Mouse (Mus musculus): Measurements from ENCODE around the gene Bmf.

The Bmf gene

GRCm38 (mm10) chr2:118543893-118544799 is 5.3 kb downstream of the Bmf start:
- DNase-seq: peak; percentile 69

DNA sequence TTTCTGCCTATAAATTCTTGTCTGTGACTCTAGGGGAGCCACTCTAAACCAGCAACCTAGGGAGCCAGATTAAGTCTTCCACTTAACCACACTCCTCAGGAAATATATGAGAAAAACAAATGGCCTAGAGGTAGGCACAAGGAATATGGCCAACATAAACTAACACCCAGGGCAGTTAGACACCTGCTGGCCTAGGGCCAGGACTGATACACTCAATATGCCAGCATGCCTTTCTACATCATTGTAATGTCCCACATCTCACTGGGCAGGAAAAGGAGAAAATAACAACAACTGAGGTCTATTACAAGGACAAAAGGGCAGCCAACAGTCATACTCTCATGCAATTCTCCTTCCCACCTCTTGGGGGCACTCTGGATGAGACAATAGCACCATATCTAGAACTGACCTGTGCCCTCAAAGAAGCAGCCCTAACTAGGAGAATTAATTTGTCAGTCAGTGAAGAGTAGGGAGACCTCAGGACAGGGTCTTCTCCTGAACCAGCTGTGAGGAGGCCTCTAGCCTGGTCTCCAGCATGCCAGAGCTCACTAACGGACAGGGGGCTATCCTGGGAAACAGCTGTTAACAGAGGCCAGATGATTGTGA is 6.4 kb downstream of the Bmf start:
- no peak for DNase-seq

GRCm38 (mm10) chr2:118541716-118542115 is 7.8 kb downstream of the Bmf start:
- no peak for DNase-seq

GRCm38 (mm10) chr2:118540691-118541117 is 8.8 kb downstream of the Bmf start:
- DNase-seq: no peak

DNA sequence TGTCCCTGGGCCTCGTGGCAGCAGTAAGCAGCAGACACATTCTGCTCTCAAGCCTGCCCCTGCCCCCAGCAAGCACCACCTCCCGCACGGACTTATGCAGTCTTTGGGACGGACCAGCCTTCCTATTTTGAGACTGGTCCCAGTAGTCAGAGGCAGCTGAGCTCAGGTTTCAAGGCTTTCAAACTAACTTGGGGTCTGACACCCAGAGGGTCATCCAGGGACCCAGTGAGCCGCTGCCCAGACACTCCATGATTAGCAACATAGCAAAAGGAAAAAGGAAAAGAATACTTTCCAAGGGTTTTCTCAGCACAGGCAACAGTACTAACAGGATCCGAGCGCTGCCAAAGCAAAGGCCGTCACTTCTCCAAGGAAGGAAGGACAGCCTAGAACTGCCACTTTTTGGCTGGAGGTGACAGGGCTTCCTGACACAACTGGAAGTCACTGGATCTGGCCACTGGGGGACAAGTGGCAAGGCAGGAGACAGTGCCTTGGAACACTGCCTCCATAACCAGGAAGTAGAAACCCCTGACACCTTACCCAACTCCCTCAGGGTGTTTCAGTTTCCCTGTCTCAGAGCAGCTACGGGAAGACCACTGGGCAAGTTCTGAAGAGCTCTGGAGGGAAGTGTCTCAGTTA is 9.5 kb downstream of the Bmf start:
- no peak for DNase-seq

- DNase-seq: no peak
Observed at GRCm38 (mm10) chr2:118539040-118539439, 10.4 kb downstream of the Bmf start.

- no peak for DNase-seq
Observed at GRCm38 (mm10) chr2:118537226-118537625, 12.3 kb downstream of the Bmf start.

DNA sequence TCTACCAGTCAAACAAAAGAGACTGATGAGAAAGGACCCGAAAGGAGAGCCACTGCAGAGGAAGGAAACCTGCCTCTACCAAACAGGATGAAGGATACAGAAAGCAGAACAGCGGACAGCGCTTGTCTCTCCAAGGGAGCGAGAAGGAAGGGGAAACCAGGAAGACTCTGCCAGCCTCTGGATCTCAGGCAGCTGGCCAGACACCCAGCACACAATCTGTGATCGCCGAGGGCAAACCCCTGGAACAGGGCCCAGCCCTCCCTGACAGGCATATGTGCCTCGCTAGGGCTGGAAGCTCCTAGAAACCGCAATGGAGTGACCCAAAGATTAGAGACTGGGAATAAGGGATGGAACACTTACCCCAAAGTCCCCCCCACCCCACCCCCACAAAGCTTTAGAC is 12.9 kb downstream of the Bmf start:
- DNase-seq: no peak

GRCm38 (mm10) chr2:118536111-118536510 is 13.4 kb downstream of the Bmf start:
- DNase-seq: no peak

DNA sequence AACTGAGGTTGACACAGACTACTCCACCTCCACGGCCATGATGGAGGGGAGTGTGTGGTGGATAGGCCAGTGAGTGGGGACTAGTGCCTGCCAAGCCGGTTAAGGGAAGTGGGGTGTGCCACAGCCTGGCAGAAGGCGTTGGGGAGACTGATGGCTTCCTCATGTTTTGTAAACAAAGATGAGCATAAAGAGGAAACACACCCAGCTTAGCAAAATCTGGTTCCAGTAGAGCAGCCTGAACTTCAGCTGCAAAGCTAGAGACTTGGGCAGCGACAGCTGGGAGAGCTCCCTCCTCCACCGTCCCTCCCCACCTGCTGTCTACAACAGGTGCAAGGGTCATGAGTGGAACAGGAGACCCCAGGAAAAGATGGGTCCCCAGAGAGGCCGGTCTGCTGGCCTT is 15.5 kb downstream of the Bmf start:
- no peak for DNase-seq

- DNase-seq: no peak
Observed at GRCm38 (mm10) chr2:118532855-118533675, 16.4 kb downstream of the Bmf start.

GRCm38 (mm10) chr2:118532401-118532800 is 17.1 kb downstream of the Bmf start:
- no peak for DNase-seq

DNA sequence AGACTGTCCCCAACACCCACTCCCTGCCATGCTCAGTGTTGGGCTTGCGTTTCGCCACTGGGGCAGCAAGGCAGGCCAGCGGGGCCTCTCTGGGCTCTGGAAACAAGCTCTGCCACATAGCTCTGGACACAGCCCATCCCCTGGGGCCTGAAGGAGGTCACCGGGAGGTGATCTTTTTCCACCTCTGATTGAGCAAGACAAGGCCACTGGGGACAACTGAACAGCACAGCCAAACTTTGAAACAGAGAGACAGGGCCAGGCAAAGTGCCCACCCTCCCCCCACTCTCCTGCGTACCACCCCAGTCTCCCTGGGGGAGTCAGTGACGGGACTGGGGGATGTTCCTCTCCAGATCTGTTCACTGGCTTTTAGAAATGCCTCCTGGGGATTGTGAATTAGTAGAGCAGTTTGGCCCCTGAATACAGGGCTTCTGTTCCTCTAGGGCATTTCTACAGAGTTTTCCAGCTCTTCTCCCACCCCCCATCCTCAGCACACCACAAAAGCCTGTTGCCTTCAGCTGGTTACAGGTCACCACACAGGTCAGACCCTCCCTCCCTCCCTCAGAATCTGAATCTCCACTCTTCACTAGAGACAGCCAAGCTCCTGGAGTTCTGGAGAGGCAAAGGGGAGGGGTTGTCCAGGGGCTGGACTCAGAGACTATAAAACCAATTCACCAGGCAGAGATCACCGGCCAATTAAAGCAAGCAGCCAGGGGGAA is 19.9 kb downstream of the Bmf start:
- DNase-seq: no peak

- DNase-seq: no peak
Observed at GRCm38 (mm10) chr2:118526545-118526944, 22.9 kb downstream of the Bmf start.

DNA sequence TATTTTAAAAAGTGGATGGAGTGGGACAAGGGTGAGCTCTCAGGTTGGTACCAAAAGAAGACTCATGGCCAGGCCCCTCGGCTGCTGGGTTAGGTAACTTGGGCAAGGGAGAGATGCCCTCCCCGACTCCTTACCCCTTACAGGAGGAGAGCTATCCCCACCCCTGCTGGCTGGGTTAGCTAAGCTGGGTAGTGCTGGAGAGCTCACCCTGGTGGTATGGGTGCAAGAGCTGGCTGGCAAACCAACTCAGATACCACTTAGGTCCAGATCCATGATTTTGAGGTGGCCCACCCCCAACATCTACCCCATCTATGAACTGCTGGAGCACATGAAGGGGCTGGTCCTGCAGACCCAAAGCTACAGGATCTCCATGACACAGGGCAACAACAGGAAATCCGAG is 24.7 kb downstream of the Bmf start:
- no peak for DNase-seq

DNA sequence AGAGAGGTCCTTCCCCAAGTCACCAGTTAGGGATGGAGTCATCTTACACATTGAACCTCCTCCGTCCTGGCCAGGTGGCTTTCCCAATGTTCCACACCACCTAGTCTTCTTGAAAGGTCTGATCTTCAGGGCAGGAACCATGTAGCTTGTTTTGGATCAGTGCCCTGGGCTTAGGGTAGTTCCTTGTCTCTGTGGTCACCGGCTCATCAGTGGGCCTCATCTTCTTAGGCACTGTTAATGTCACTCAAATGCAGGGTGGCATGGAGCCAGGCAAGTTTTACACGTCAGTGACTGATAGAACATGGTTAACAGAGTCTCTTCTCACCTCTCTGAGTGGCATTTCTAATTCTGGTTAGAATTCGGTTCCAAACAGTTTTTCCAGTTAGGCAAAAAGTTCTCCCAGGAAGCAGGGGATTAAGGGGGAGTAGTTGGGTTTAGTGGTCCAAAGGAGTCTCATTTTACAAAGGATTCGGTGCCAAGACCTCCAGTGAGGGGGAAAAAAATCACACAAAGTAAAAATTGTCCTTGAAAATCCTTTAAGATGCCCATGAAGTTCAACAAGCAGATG is 26.2 kb downstream of the Bmf start:
- DNase-seq: no peak

- no peak for DNase-seq
Observed at GRCm38 (mm10) chr2:118522265-118522664, 27.2 kb downstream of the Bmf start.

DNA sequence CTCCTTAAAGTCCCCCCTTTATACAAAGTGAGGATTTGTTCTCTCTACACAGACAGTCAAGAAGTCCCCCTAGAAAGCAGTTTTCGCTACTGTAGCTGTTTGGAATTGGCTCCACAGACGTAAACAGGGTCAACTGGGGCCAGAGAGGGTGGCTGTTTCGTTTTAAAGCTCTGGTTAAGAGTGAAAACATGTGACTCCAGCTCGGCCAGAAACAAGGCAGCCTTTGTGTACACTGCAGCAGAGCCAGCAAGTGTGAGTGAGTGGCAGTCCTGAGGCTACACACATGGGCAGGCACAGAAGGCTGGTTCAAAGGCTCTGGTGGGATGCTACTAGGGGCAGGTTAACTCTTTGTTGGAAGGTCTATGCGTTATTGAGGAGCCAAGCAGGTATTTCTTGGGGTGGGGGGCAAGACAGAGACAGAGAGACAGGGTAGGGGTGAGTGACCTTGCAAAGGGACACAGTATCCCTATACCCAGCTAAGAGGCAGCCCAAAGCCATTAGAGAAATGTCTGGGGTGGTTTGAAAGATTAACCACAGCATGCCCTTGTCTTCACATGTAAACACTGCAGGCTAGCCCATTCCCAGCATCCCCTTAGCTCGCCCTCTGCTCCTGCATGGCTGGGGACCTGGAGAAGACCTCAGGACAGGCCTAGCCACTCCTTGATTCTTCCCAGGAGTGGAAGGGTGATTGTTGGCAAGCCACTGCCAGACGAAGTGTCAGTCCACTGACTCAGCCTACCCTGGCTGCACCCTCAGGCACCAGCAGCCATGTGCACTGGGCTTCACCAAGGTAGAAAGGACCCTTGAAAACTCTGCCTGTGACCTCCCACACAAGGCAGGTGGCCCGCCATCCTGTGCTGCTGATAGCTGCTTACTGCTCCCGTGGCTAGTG is 29.2 kb downstream of the Bmf start:
- DNase-seq: no peak

- no peak for DNase-seq
Observed at GRCm38 (mm10) chr2:118512418-118513377, 36.8 kb downstream of the Bmf start.
